Mouse (Mus musculus): Measurements from ENCODE around the gene Dzank1.

The Dzank1 gene

DNA sequence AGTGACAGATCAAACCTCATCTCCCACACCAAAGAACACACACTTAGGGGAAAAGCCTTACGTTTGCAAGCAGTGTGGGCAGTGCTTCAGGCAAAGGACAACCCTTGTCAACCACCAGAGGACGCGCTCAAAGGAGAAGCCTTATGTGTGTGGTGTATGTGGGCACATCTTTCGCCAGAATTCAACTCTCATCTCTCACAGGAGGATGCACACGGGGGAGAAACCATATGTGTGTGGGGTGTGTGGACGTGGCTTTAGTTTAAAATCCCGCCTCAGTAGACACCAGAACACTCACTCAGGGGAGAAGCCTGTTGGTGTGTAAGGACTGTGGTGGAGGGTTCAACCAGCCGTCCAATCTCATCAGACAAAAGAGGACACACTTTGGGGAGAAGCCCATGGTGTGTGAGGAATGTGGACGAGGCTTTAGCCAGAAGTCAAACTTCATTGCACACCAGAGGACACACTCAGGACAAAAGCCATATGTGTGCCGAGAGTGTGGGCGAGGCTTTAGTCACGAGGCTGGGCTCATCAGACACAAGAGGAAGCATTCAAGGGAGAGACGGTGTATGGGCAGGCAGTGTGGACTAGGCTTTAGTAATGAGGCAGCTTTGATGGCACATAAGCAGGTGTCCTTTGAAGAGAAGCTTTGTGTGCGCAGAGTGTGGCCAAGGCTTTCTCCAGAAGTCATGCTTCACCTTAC, 61.2 kb downstream of the Dzank1 start:
- no peak for DNase-seq (ENCODE audit: low spot score)

- DNase-seq (ENCODE audit: low spot score) = no peak
These were observed 62.1 kb downstream of the Dzank1 start for GRCm38 (mm10) chr2:144464799-144465760.

GRCm38 (mm10) chr2:144464182-144464581, 63.0 kb downstream of the Dzank1 start:
- no peak for DNase-seq (ENCODE audit: low spot score)

GRCm38 (mm10) chr2:144458975-144459754, 68.0 kb downstream of the Dzank1 start:
- peak; percentile 80 for DNase-seq (ENCODE audit: low spot score)

DNA sequence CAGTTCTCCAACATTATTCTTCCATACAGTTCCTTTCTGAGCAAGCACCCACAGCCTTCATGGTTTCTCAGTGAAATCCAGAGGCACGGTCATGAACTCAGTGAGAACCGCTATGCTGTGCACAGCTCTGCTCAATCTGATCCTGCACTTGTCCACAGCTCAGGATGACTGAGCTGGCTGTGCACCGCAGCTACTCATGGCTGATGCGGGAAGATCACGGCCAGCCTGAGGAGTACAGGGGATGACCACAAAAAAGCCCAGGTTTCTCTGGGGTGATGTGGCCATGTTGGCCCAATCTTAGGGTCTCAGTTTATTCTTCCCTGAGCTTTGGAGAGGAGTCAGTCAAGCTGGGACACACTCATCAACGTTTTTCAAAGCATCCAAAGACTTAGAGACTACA, 68.9 kb downstream of the Dzank1 start:
- DNase-seq (ENCODE audit: low spot score) = no peak

- DNase-seq (ENCODE audit: low spot score) = peak; percentile 58
These were observed 74.7 kb downstream of the Dzank1 start for GRCm38 (mm10) chr2:144452364-144453008.

GRCm38 (mm10) chr2:144450378-144450777, 76.8 kb downstream of the Dzank1 start:
- no peak for DNase-seq (ENCODE audit: low spot score)

DNA sequence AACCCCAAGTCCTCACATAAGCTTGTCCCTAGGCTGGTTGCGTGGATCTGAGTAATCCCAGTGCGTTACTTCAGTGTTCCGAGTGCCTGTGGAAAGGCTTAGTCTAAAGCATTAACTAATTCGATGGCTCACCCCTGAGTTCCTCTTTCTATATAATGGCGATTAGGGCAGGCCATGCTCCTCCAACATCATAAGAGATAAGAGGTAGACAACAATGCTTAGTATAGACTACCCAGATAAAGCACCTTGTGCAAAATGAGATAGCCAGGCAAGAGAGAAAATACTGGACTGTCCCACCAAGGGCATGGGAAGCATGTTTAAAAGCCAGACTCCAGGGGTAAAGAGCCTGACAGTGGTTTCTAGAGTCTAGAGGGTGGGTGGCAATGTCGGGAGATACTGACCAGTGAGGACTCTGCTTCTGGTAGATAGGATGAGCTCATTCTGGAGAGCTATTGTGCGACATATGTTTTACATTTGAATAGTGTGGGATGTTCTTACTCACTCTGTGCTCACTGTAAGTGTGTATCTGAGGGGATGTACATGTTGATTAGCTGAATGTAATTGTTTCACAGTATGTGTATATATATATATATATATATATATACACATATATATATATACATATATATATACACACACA, 80.7 kb downstream of the Dzank1 start:
- no peak for DNase-seq (ENCODE audit: low spot score)

GRCm38 (mm10) chr2:144441386-144441915, 85.8 kb downstream of the Dzank1 start:
- peak; percentile 44 for DNase-seq (ENCODE audit: low spot score)

DNA sequence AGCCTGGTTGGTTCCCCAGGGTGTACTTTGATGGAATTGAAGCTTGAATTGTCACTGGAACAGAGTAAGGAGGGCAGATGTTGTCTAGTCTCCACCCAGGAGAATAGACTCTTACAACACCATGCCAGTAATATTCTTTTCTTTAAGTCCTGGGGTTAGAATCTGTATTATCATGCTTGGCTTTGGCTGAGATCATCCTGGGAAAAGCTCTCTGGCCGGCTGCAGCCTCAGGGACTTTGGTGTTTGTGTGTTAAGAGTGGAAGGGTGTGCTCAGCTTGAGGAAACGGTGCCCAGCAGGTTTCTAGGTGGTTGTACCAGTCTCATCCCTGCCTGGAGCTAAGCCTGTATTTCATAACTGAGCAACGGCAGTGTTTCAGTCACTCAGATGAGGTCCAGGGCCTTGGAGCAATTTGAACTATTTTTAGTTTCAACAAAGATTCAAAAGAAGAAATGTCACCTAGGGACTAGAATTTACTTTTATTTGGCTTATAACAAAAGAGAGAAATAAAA, 88.0 kb downstream of the Dzank1 start:
- no peak for DNase-seq (ENCODE audit: low spot score)

DNA sequence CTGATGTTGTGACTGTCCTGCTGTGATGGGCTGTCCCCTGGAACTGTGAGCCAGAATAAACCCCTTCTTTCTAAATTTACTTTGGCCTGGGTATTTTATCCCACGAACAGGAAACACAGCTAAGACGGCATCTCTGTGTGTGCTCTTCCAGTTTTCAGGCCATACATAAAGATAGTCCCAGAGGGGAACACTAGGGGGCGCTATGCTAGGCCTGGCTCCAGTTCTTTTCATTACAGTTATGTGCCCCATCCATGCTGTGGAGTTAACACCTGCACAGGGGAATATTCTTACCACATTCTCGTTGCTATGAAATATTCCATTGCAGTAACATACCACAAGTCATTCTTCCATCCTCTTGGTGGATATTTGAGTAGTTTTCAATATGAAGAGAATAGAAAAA, 88.8 kb downstream of the Dzank1 start:
- DNase-seq (ENCODE audit: low spot score) = no peak

- DNase-seq (ENCODE audit: low spot score) = no peak
These were observed 91.5 kb downstream of the Dzank1 start for GRCm38 (mm10) chr2:144435679-144436078.

GRCm38 (mm10) chr2:144431286-144431825, 95.9 kb downstream of the Dzank1 start:
- no peak for DNase-seq (ENCODE audit: low spot score)

DNA sequence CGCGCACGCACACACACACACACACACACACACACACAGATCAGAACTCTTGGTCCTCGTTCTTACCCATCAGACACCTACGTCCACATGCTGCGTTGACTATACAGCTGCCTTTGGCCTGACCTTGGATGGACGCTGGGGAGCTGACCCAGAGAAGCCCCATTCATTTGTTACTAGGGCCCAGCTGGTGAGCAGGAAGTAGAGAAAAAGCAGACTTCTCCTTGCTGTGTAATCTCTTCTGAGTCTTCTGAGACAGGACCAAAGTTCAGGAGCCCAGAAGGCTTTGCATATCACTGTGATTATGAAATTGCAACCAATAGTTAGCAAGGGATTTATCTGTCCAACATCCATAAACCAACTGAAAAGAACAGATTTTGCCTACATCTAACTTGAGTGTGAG, 98.0 kb downstream of the Dzank1 start:
- DNase-seq (ENCODE audit: low spot score) = no peak

- DNase-seq (ENCODE audit: low spot score) = no peak
These were observed 98.6 kb downstream of the Dzank1 start for GRCm38 (mm10) chr2:144428659-144429058.

DNA sequence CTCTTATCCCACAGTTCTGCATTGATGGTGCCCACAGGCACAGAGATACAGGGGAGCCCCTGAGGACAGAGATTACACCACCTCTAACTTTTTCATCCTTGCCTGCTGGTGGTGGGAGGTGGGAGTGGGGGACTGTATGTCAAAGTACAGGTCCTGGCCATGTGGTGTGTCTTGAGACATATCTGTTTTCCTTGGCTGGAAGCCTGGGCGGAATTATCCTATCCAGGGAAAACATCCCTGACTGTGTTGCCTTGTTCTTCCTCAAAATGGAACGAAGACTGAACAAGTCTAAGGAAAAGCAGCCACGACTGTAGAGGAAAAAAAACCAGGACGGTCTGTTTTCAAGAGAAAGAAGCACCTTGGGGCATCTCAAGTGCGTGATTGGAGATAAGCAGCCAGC, 99.4 kb downstream of the Dzank1 start:
- DNase-seq (ENCODE audit: low spot score) = no peak

DNA sequence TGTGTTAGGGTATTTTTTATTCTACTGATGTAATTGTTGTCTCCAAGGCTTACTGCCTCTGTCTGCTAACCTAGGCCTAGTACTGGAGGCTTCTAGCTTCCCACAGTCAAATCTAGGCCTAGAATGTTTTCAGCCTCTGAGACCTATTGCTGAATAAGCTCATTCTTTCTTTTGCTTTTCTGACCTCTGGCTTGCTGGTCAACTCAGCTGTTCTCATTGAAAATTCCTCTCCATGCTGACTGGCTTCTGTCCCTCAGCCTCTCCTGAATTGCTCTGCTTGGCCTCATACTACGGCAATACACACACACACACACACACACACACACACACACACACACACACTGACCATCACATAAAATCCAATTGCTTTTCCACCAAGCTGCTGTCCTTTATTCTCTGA, 101.5 kb downstream of the Dzank1 start:
- no peak for DNase-seq (ENCODE audit: low spot score)

DNA sequence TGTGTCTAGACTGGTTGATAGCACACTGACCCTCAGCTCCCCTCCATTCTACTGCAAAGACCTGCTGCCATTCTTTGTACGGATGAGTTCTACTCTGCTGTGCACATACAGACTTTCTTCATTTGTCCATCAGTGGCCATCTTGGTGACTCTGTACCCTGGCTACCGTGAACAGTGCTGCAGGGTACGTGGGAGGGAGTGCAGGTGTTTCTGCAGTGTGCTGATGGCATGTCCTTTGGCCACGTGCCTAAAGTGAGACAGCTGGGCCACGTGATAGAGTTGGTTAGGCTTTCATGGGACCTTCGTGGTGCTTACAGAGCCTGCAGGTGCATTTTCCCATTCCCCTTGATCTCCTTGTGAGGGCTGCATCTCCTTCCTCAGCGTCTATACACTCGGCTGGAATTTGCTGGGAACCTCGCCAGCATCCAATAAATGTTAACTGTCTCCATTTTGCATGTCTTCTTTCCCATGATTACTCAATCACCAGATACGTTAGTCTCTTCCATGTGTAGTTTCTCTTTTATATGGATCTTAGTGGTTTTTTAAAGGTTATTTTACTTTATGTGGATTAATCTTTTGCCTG, 105.0 kb downstream of the Dzank1 start:
- no peak for DNase-seq (ENCODE audit: low spot score)

Measured in ovary, postnatal 36 days (tissue).